Mouse (Mus musculus): ENCODE data around the gene Otp. TPM values are rescaled to one million over a fixed set of nuclear protein-coding genes. Genes with fewer than 3 reads are reported as not detected.

The Otp gene
- polyA plus RNA-seq, 1 experiment: 3.1 TPM

DNA sequence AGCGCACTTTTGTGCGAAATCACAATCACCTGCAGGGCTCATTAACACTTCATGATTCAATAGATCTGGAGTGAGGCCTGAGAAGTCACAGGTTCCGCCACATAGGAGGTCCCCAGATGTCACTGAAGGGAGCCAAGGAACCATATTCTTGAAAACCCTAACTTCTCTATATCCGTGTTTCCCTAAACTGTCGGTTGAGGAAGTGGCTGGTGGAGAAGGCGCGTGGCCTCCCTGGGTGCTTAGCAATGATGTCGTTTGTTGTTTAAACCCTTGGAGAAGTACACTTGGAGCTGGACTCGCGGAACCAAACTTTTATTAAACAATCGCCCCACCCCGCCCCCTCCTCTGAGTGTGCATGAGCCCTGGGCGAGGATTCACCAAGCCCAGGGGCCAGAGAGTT, 26.1 kb upstream of the Otp start:
- WGBS: 75% methylated on average over 13 of the region's 13 CpGs
- TF ChIP-seq CTCF (IDR thresholded peaks at IDR 0.05; ENCODE audit: borderline replicate concordance, insufficient read depth, low read depth, low read length) (no peak), POLR2A (IDR thresholded peaks at IDR 0.05; ENCODE audit: borderline replicate concordance, insufficient read depth, low read length) (no peak)
- no peak for DNase-seq
- Histone ChIP-seq H3K4me3 (replicated peaks; ENCODE audit: insufficient read depth, low read depth, low read length) (no peak overlapping the region), H3K4me1 (ENCODE audit: control insufficient read depth, insufficient read depth, low read length) (no peaks in the 10 kb centered on the region), H3K27me3 (ENCODE audit: control insufficient read depth, insufficient read depth, low read length) (no peaks in the 10 kb centered on the region), H3K27ac (ENCODE audit: insufficient read depth, low read length) (no peak overlapping the region)

- Histone ChIP-seq H3K4me1 (ENCODE audit: control insufficient read depth, insufficient read depth, low read length) (no peaks in the 10 kb centered on the region), H3K27ac (ENCODE audit: insufficient read depth, low read length) (no peak overlapping the region), H3K4me3 (replicated peaks; ENCODE audit: insufficient read depth, low read depth, low read length) (no peak overlapping the region), H3K27me3 (ENCODE audit: control insufficient read depth, insufficient read depth, low read length) (no peaks in the 10 kb centered on the region)
- TF ChIP-seq CTCF (IDR thresholded peaks at IDR 0.05; ENCODE audit: borderline replicate concordance, insufficient read depth, low read depth, low read length) (no peak), POLR2A (IDR thresholded peaks at IDR 0.05; ENCODE audit: borderline replicate concordance, insufficient read depth, low read length) (no peak)
- no peak for DNase-seq
- WGBS: 78% methylated on average over 8 of the region's 8 CpGs
These were observed 17.3 kb upstream of the Otp start for GRCm38 (mm10) chr13:94858016-94858575.

- H3K4me3 ChIP-seq (replicated peaks; ENCODE audit: insufficient read depth, low read depth, low read length): no peak overlapping the region
- TF ChIP-seq CTCF (IDR thresholded peaks at IDR 0.05; ENCODE audit: borderline replicate concordance, insufficient read depth, low read depth, low read length) (no peak), POLR2A (IDR thresholded peaks at IDR 0.05; ENCODE audit: borderline replicate concordance, insufficient read depth, low read length) (no peak)
- H3K27me3 ChIP-seq (ENCODE audit: control insufficient read depth, insufficient read depth, low read length): no peaks in the 10 kb centered on the region
- DNase-seq: no peak
- no peak overlapping the region for H3K27ac ChIP-seq (ENCODE audit: insufficient read depth, low read length)
- no peaks in the 10 kb centered on the region for H3K4me1 ChIP-seq (ENCODE audit: control insufficient read depth, insufficient read depth, low read length)
- WGBS: 73% methylated on average over 8 of the region's 8 CpGs
These were observed 16.1 kb upstream of the Otp start for GRCm38 (mm10) chr13:94859256-94859655.

GRCm38 (mm10) chr13:94862491-94863230, 12.7 kb upstream of the Otp start:
- 71% methylated on average over 5 of the region's 5 CpGs for WGBS
- no peaks in the 10 kb centered on the region for H3K4me1 ChIP-seq (ENCODE audit: control insufficient read depth, insufficient read depth, low read length)
- H3K27me3 ChIP-seq (ENCODE audit: control insufficient read depth, insufficient read depth, low read length): no peaks in the 10 kb centered on the region; the same call in 1 of the 2 replicates
- TF ChIP-seq CTCF (IDR thresholded peaks at IDR 0.05; ENCODE audit: borderline replicate concordance, insufficient read depth, low read depth, low read length): no peak
- TF ChIP-seq POLR2A (IDR thresholded peaks at IDR 0.05; ENCODE audit: borderline replicate concordance, insufficient read depth, low read length): no peak
- no peak overlapping the region for H3K4me3 ChIP-seq (replicated peaks; ENCODE audit: insufficient read depth, low read depth, low read length)
- DNase-seq: no peak
- no peak overlapping the region for H3K27ac ChIP-seq (ENCODE audit: insufficient read depth, low read length)

GRCm38 (mm10) chr13:94866906-94867305, 8.5 kb upstream of the Otp start:
- no peak overlapping the region for H3K27ac ChIP-seq (ENCODE audit: insufficient read depth, low read length)
- H3K4me1 ChIP-seq (ENCODE audit: control insufficient read depth, insufficient read depth, low read length): no peaks in the 10 kb centered on the region
- WGBS: 36% methylated on average over 2 of the region's 2 CpGs
- H3K27me3 ChIP-seq (ENCODE audit: control insufficient read depth, insufficient read depth, low read length): peaks cover 18% of the 10 kb centered on the region
- DNase-seq: no peak
- H3K4me3 ChIP-seq (replicated peaks; ENCODE audit: insufficient read depth, low read depth, low read length): no peak overlapping the region
- TF ChIP-seq CTCF (IDR thresholded peaks at IDR 0.05; ENCODE audit: borderline replicate concordance, insufficient read depth, low read depth, low read length) (no peak), POLR2A (IDR thresholded peaks at IDR 0.05; ENCODE audit: borderline replicate concordance, insufficient read depth, low read length) (no peak)

- peaks cover 21% of the 10 kb centered on the region for H3K27me3 ChIP-seq (ENCODE audit: control insufficient read depth, insufficient read depth, low read length)
- no peak overlapping the region for H3K4me3 ChIP-seq (replicated peaks; ENCODE audit: insufficient read depth, low read depth, low read length)
- DNase-seq: no peak
- WGBS: 55% methylated on average over 4 of the region's 4 CpGs
- TF ChIP-seq POLR2A (IDR thresholded peaks at IDR 0.05; ENCODE audit: borderline replicate concordance, insufficient read depth, low read length): no peak
- TF ChIP-seq CTCF (IDR thresholded peaks at IDR 0.05; ENCODE audit: borderline replicate concordance, insufficient read depth, low read depth, low read length): no peak
- H3K4me1 ChIP-seq (ENCODE audit: control insufficient read depth, insufficient read depth, low read length): no peaks in the 10 kb centered on the region
- H3K27ac ChIP-seq (ENCODE audit: insufficient read depth, low read length): no peak overlapping the region
These were observed 7.6 kb upstream of the Otp start for GRCm38 (mm10) chr13:94867772-94868171.

GRCm38 (mm10) chr13:94868478-94868950, 6.9 kb upstream of the Otp start:
- Histone ChIP-seq H3K27me3 (ENCODE audit: control insufficient read depth, insufficient read depth, low read length) (peaks cover 21% of the 10 kb centered on the region), H3K4me3 (replicated peaks; ENCODE audit: insufficient read depth, low read depth, low read length) (no peak overlapping the region), H3K27ac (ENCODE audit: insufficient read depth, low read length) (no peak overlapping the region), H3K4me1 (ENCODE audit: control insufficient read depth, insufficient read depth, low read length) (no peaks in the 10 kb centered on the region)
- WGBS: 3% methylated on average over 34 of the region's 35 CpGs
- TF ChIP-seq POLR2A (IDR thresholded peaks at IDR 0.05; ENCODE audit: borderline replicate concordance, insufficient read depth, low read length): no peak
- no peak for TF ChIP-seq CTCF (IDR thresholded peaks at IDR 0.05; ENCODE audit: borderline replicate concordance, insufficient read depth, low read depth, low read length)
- peak in 1 of 2 experiments; percentile 22 for DNase-seq

DNA sequence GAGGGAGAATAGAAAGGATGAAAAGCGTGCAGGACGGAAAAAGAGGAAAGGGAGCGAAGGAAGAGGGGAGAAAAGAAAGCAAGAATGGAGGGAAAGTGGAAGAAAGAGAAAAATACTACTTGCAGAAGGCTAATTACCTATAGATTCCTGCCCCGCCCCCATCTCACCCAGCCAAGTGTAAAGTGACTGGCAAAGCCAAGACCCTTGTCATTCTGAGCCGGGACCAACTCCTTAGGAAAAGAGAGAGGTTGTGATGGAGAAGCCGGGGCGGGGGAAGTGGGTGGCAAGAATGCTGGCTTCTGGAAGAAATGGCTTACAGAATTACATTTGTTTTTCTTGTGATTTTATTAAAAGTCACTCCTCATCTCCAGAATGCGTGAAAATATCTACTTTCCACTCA, 5.9 kb upstream of the Otp start:
- TF ChIP-seq POLR2A (IDR thresholded peaks at IDR 0.05; ENCODE audit: borderline replicate concordance, insufficient read depth, low read length) (no peak), CTCF (IDR thresholded peaks at IDR 0.05; ENCODE audit: borderline replicate concordance, insufficient read depth, low read depth, low read length) (no peak)
- Histone ChIP-seq H3K4me3 (replicated peaks; ENCODE audit: insufficient read depth, low read depth, low read length) (no peak overlapping the region), H3K4me1 (ENCODE audit: control insufficient read depth, insufficient read depth, low read length) (no peaks in the 10 kb centered on the region; the same call in 1 of the 2 replicates), H3K27me3 (ENCODE audit: control insufficient read depth, insufficient read depth, low read length) (peaks cover 23% of the 10 kb centered on the region), H3K27ac (ENCODE audit: insufficient read depth, low read length) (no peak overlapping the region)
- peak in 1 of 2 experiments; percentile 18 for DNase-seq
- 7% methylated on average over 8 of the region's 8 CpGs for WGBS
